Mouse (Mus musculus) MEL (cell line): ENCODE measurements around the gene Dnaic1. TPM values are rescaled to one million over a fixed set of nuclear protein-coding genes. Genes with fewer than 3 reads are reported as not detected.

Source experiments
- DNase-seq: peaks from one replicate; pipeline ENCODE4 v3.0.0; 2011; ENCODE audit warnings: low read depth, low spot score
- H3K27ac ChIP-seq: 2 replicates; pipeline ENCODE4 v1.5.1; 2012; ENCODE audit warnings: low read depth, mild to moderate bottlenecking, control low read depth, low read length, moderate library complexity; ENCODE audit not compliant: control insufficient read depth
- H3K27me3 ChIP-seq, 2 experiments: fragments of 150-350 bp in 1 of 2; sonication (generic) in 1 of 2; 2 replicates each; pipeline ENCODE4 v1.6.1; 2012; ENCODE audit warnings: low read length in 2 of 2, mild to moderate bottlenecking in 2 of 2, improper control_type of control experiment in 1 of 2, moderate library complexity in 1 of 2; ENCODE audit not compliant: insufficient read depth in 2 of 2, control insufficient read depth in 1 of 2
- H3K36me3 ChIP-seq, 2 experiments: 2 replicates each; pipeline ENCODE4 v1.6.1; 2012 to 2014; ENCODE audit warnings: low read length in 2 of 2, improper control_type of control experiment in 1 of 2, inconsistent platforms in 1 of 2, mild to moderate bottlenecking in 1 of 2; ENCODE audit not compliant: insufficient read depth in 2 of 2, control insufficient read depth in 1 of 2
- H3K4me1 ChIP-seq, 2 experiments: fragments of 150-350 bp in 1 of 2; sonication (generic) in 1 of 2; 2 replicates each; pipeline ENCODE4 v1.6.1; 2012; ENCODE audit warnings: low read length in 2 of 2, improper control_type of control experiment in 1 of 2, mild to moderate bottlenecking in 1 of 2; ENCODE audit not compliant: insufficient read depth in 2 of 2, control insufficient read depth in 1 of 2
- H3K4me3 ChIP-seq, 2 experiments: fragments of 150-350 bp in 1 of 2; sonication (generic) in 1 of 2; 2 replicates each; pipeline ENCODE4 v1.5.1; 2012; ENCODE audit warnings: low read depth in 2 of 2, low read length in 2 of 2, mild to moderate bottlenecking in 2 of 2, moderate library complexity in 2 of 2, control low read depth in 1 of 2, improper control_type of control experiment in 1 of 2; ENCODE audit not compliant: control insufficient read depth in 1 of 2, insufficient read depth in 1 of 2
- H3K79me2 ChIP-seq: 2 replicates; pipeline ENCODE4 v1.6.1; 2012; ENCODE audit warnings: mild to moderate bottlenecking, low read length, moderate library complexity; ENCODE audit not compliant: control insufficient read depth, poor library complexity, insufficient read depth
- H3K9ac ChIP-seq: 2 replicates; pipeline ENCODE4 v1.6.1; 2012; ENCODE audit warnings: low read depth, mild to moderate bottlenecking, control low read depth, low read length, moderate library complexity; ENCODE audit not compliant: control insufficient read depth, poor library complexity, severe bottlenecking
- H3K9me3 ChIP-seq: fragments of 150-350 bp; sonication (generic); replicated peaks from 2 replicates; pipeline ENCODE4 v1.6.1; 2012; ENCODE audit warnings: mild to moderate bottlenecking, low read length, improper control_type of control experiment, moderate library complexity; ENCODE audit not compliant: insufficient read depth
- CHD2 ChIP-seq: IDR thresholded peaks from 2 replicates; pipeline ENCODE4 v1.6.1; 2011; ENCODE audit warnings: low read length, improper control_type of control experiment
- E2F4 ChIP-seq: IDR thresholded peaks from 2 replicates; pipeline ENCODE4 v1.6.1; 2011; ENCODE audit warnings: low read depth, low read length, improper control_type of control experiment, borderline replicate concordance
- ELF1 ChIP-seq: IDR thresholded peaks from 2 replicates; pipeline ENCODE4 v1.6.1; 2014; ENCODE audit warnings: low read depth, mild to moderate bottlenecking, inconsistent platforms, low read length, improper control_type of control experiment, moderate library complexity
- EP300 ChIP-seq, 2 experiments: IDR thresholded peaks; 2 replicates each; pipeline ENCODE4 v1.6.1; 2011; ENCODE audit warnings: improper control_type of control experiment in 2 of 2, low read length in 2 of 2, low read depth in 1 of 2, mild to moderate bottlenecking in 1 of 2
- HCFC1 ChIP-seq: IDR thresholded peaks from 2 replicates; pipeline ENCODE4 v1.6.1; 2012; ENCODE audit warnings: low read depth, mild to moderate bottlenecking, inconsistent platforms, low read length, improper control_type of control experiment, moderate library complexity
- JUND ChIP-seq: IDR thresholded peaks from 2 replicates; pipeline ENCODE4 v1.6.1; 2011; ENCODE audit warnings: low read depth, mild to moderate bottlenecking, improper control_type of control experiment, low read length
- KAT2A ChIP-seq: conservative IDR thresholded peaks from 2 replicates; pipeline ENCODE4 v1.6.1; 2012; ENCODE audit warnings: low read depth, low read length, improper control_type of control experiment, inconsistent platforms
- MAZ ChIP-seq: IDR thresholded peaks from 2 replicates; pipeline ENCODE4 v1.6.1; 2012; ENCODE audit warnings: low read depth, mild to moderate bottlenecking, inconsistent platforms, low read length, improper control_type of control experiment
- MEF2A ChIP-seq: IDR thresholded peaks from 2 replicates; pipeline ENCODE4 v1.6.1; 2014; ENCODE audit warnings: low read depth, mild to moderate bottlenecking, inconsistent platforms, low read length, improper control_type of control experiment; ENCODE audit not compliant: poor library complexity, insufficient replicate concordance, severe bottlenecking; ENCODE audit errors: extremely low read depth
- MXI1 ChIP-seq: IDR thresholded peaks from 2 replicates; pipeline ENCODE4 v1.6.1; 2011; ENCODE audit warnings: mild to moderate bottlenecking, low read depth, low read length, improper control_type of control experiment
- NELFE ChIP-seq: IDR thresholded peaks from 2 replicates; pipeline ENCODE4 v1.6.1; 2011; ENCODE audit warnings: low read depth, low read length, improper control_type of control experiment
- POLR2AphosphoS2 ChIP-seq: IDR thresholded peaks from 2 replicates; pipeline ENCODE4 v1.6.1; 2011; ENCODE audit warnings: low read length, improper control_type of control experiment
- RCOR1 ChIP-seq: IDR thresholded peaks from 2 replicates; pipeline ENCODE4 v1.6.1; 2012; ENCODE audit warnings: low read depth, mild to moderate bottlenecking, inconsistent platforms, low read length, improper control_type of control experiment
- SIN3A ChIP-seq: IDR thresholded peaks from 2 replicates; pipeline ENCODE4 v1.6.1; 2012; ENCODE audit warnings: low read length, improper control_type of control experiment, inconsistent platforms
- SMC3 ChIP-seq: IDR thresholded peaks from 2 replicates; pipeline ENCODE4 v1.6.1; 2011; ENCODE audit warnings: low read depth, low read length, improper control_type of control experiment
- UBTF ChIP-seq: IDR thresholded peaks from 2 replicates; pipeline ENCODE4 v1.6.1; 2012; ENCODE audit warnings: low read depth, mild to moderate bottlenecking, inconsistent platforms, low read length, improper control_type of control experiment, moderate library complexity, borderline replicate concordance; ENCODE audit not compliant: insufficient read depth
- USF2 ChIP-seq, 2 experiments: IDR thresholded peaks; 2 replicates each; pipeline ENCODE4 v1.6.1; 2011 to 2012; ENCODE audit warnings: improper control_type of control experiment in 2 of 2, low read length in 2 of 2, borderline replicate concordance in 1 of 2, inconsistent platforms in 1 of 2, low read depth in 1 of 2, mild to moderate bottlenecking in 1 of 2; ENCODE audit not compliant: insufficient read depth in 1 of 2
- ZKSCAN1 ChIP-seq: IDR thresholded peaks from 2 replicates; pipeline ENCODE4 v1.6.1; 2012; ENCODE audit warnings: low read depth, mild to moderate bottlenecking, inconsistent platforms, low read length, improper control_type of control experiment, moderate library complexity
- ZMIZ1 ChIP-seq: IDR thresholded peaks from 2 replicates; pipeline ENCODE4 v1.6.1; 2012; ENCODE audit warnings: low read depth, mild to moderate bottlenecking, inconsistent platforms, low read length, improper control_type of control experiment, moderate library complexity
- ZNF384 ChIP-seq: IDR thresholded peaks from 2 replicates; pipeline ENCODE4 v1.6.1; 2012; ENCODE audit warnings: low read depth, mild to moderate bottlenecking, inconsistent platforms, low read length, improper control_type of control experiment
- polyA plus RNA-seq, 2 experiments: library from polyadenylated mRNA; stranded (reverse) in 1 of 2; unstranded in 1 of 2; fragments of >175 nt in 1 of 2; fragments of >200 nt in 1 of 2; gene quantifications; 2 replicates each; pipeline versions ENCODE4 v1.2.1 to v1.2.4; 2012; ENCODE audit warnings: low replicate concordance in 2 of 2, low read depth in 1 of 2; ENCODE audit not compliant: insufficient read length in 2 of 2, insufficient read depth in 1 of 2, missing spikeins in 1 of 2
- total RNA-seq: library from RNA; depleted of rRNA; stranded (reverse); fragments of 300-350 nt; gene quantifications from 2 replicates; pipeline ENCODE4 v1.2.3, GENCODE M21; 2012

Gene Dnaic1
- total and polyA plus RNA-seq, 3 experiments, result not detected

DNA sequence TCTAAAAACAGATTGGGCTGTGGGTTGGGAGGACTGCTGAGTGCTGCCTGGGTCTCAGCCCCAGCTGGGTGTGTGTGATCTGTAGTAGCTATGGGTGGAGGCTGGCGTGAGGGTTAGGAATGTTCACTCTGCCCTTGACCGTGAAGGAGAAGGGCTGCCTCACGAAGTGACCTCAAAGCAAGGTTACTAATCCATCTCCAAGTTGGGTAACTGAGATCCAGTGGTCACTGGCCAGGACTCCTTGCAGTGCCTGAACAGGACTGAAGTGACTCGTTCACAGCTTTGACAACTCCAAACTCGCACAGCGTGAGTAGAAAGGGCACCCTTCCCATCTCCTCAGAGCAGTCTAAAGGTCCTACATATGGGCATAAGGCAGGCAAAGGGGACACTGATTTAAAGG lies 109.3 kb downstream of the Dnaic1 start:
- Histone ChIP-seq H3K4me1 (no peaks in the 10 kb centered on the region), H3K4me3 (no peak overlapping the region)
- no peak for DNase-seq
- TF ChIP-seq MXI1, result no peak
- TF ChIP-seq MAZ, result no peak
- no peak for TF ChIP-seq KAT2A
- TF ChIP-seq ELF1, result no peak
- TF ChIP-seq, all 39 proteins: peak for 0
- Histone ChIP-seq H3K36me3 (no peaks in the 10 kb centered on the region), H3K79me2 (no peaks in the 10 kb centered on the region), H3K27me3 (no peaks in the 10 kb centered on the region), H3K9ac (no peak overlapping the region), H3K27ac (no peak overlapping the region), H3K9me3 (no peaks in the 10 kb centered on the region)

DNA sequence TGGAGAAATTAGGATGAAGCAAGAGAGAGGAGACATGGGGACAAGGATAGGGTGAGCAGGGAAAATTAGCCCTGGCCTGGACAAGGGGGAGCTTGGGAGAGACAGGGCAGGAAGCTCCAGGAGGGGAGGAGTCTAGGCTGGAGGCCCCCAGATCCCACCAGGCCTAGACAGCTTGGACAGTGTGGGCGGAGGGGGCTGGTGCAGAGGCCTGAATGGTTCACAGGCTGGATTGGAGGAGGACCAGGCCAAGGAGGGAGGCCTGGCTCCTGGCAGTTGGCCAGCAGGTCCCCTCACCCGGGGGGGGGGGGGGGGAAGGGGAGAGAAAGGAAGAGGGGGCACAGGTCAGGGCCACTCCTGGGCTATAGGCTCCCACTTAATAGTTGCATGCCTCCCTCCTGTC lies 109.7 kb downstream of the Dnaic1 start:
- Histone ChIP-seq H3K36me3 (no peaks in the 10 kb centered on the region), H3K9me3 (no peaks in the 10 kb centered on the region), H3K4me1 (no peaks in the 10 kb centered on the region), H3K4me3 (no peak overlapping the region), H3K27me3 (no peaks in the 10 kb centered on the region), H3K79me2 (no peaks in the 10 kb centered on the region), H3K27ac (no peak overlapping the region), H3K9ac (no peak overlapping the region)
- no peak for DNase-seq
- no peak for TF ChIP-seq HCFC1

DNA sequence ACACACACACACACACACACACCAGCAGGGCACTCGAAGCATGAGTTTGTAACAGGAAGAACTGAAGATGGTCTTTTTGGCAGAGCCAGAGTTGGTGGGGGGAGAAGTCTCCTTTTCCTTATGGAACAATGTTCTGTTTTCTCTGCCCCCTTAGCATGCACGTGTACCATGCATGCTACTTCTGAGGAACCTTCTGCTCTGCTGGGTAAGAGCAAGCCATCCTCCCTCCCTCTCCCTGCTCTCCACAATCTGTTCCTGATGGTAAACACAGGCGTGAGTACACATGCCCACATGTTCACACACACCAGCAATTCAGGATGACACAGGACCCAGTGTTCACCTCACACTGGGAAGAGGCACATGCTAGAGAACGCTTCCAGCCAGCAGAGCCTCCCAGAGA lies 111.6 kb downstream of the Dnaic1 start:
- no peaks in the 10 kb centered on the region for H3K9me3 ChIP-seq
- no peak overlapping the region for H3K9ac ChIP-seq
- H3K4me1 ChIP-seq, result no peaks in the 10 kb centered on the region
- no peaks in the 10 kb centered on the region for H3K36me3 ChIP-seq
- no peaks in the 10 kb centered on the region for H3K27me3 ChIP-seq
- DNase-seq, result no peak
- TF ChIP-seq POLR2AphosphoS2 (no peak), NELFE (no peak)
- H3K79me2 ChIP-seq, result no peaks in the 10 kb centered on the region
- H3K4me3 ChIP-seq, result no peak overlapping the region
- H3K27ac ChIP-seq, result no peak overlapping the region

DNA sequence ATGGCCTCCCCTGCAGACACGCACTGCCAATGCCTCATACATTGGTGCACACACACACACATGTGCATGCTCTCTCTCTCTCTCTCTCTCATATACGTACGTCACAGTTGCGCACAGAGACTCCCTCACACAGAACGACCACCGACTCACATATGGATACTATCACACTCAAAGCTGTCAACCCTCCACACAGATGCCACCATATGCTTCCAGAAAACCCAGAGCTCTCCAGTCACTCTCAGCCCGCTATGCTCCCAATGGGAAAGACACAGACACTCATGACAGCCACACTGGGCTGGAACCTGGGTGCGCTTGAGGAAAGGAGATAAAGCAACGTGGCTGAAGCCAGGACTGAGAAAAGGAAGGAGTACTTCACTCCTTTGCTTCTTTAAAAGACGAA lies 112.4 kb downstream of the Dnaic1 start:
- Histone ChIP-seq H3K79me2 (no peaks in the 10 kb centered on the region), H3K27me3 (no peaks in the 10 kb centered on the region), H3K9me3 (no peaks in the 10 kb centered on the region), H3K36me3 (no peaks in the 10 kb centered on the region), H3K4me1 (no peaks in the 10 kb centered on the region), H3K27ac (no peak overlapping the region), H3K9ac (no peak overlapping the region), H3K4me3 (no peak overlapping the region)
- DNase-seq, result no peak
- no peak for TF ChIP-seq ZNF384
- TF ChIP-seq CHD2, result no peak
- TF ChIP-seq SIN3A, result no peak
- no peak for TF ChIP-seq EP300 (IDR thresholded peaks at IDR 0.05; ENCODE audit: low read depth in 1 of 2, low read length in 2 of 2)
- TF ChIP-seq JUND, result no peak
- TF ChIP-seq MAZ, result no peak
- no peak for TF ChIP-seq UBTF
- no peak for TF ChIP-seq MEF2A
- no peak for TF ChIP-seq ZMIZ1
- TF ChIP-seq ZKSCAN1, result no peak
- TF ChIP-seq SMC3, result no peak
- no peak for TF ChIP-seq ELF1
- no peak for TF ChIP-seq HCFC1
- no peak for TF ChIP-seq MXI1
- no peak for TF ChIP-seq RCOR1
- TF ChIP-seq E2F4, result no peak
- no peak for TF ChIP-seq USF2 (IDR thresholded peaks at IDR 0.05; ENCODE audit: borderline replicate concordance in 1 of 2, insufficient read depth in 1 of 2, low read depth in 1 of 2, low read length in 2 of 2)
- TF ChIP-seq POLR2AphosphoS2, result no peak
